Mouse (Mus musculus) ES-E14 (cell line): ENCODE measurements around the gene Ttll5. TPM values are rescaled to one million over a fixed set of nuclear protein-coding genes. Genes with fewer than 3 reads are reported as not detected.

Experiments used
- DNase-seq: peaks from one replicate; pipeline ENCODE4 v3.0.0-alpha.2; 2013; ENCODE audit warnings: low read depth, low spot score
- H3K27ac ChIP-seq: 2 replicates; pipeline ENCODE4 v1.5.1; 2012; ENCODE audit warnings: low read depth, mild to moderate bottlenecking, low read length, moderate library complexity, mixed read lengths; ENCODE audit not compliant: poor library complexity, insufficient read depth, severe bottlenecking
- H3K36me3 ChIP-seq: 2 replicates; pipeline ENCODE4 v1.6.1; 2012; ENCODE audit warnings: mild to moderate bottlenecking, low read length, moderate library complexity, mixed read lengths; ENCODE audit not compliant: control insufficient read depth, poor library complexity, insufficient read depth, severe bottlenecking
- H3K4me1 ChIP-seq, 2 experiments: fragments of 150-350 bp in 1 of 2; sonication (generic) in 1 of 2; 2 replicates each; pipeline ENCODE4 v1.6.1; 2012; ENCODE audit warnings: low read length in 2 of 2, mild to moderate bottlenecking in 1 of 2, mixed read lengths in 1 of 2; ENCODE audit not compliant: control insufficient read depth in 2 of 2, insufficient read depth in 2 of 2, poor library complexity in 1 of 2
- H3K4me3 ChIP-seq, 2 experiments: fragments of 150-350 bp in 1 of 2; sonication (generic) in 1 of 2; 2 replicates each; pipeline ENCODE4 v1.5.1; 2012; ENCODE audit warnings: low read length in 2 of 2, low read depth in 1 of 2, mild to moderate bottlenecking in 1 of 2, mixed read lengths in 1 of 2; ENCODE audit not compliant: insufficient read depth in 1 of 2, poor library complexity in 1 of 2, severe bottlenecking in 1 of 2
- H3K9ac ChIP-seq: 2 replicates; pipeline ENCODE4 v1.6.1; 2012; ENCODE audit warnings: low read depth, mild to moderate bottlenecking, low read length, mixed read lengths; ENCODE audit not compliant: poor library complexity, insufficient read depth, severe bottlenecking
- H3K9me3 ChIP-seq: fragments of 150-350 bp; sonication (generic); 2 replicates; pipeline ENCODE4 v1.6.1; 2012; ENCODE audit warnings: low read depth, mild to moderate bottlenecking, low read length; ENCODE audit not compliant: control insufficient read depth, insufficient read depth
- CHD2 ChIP-seq: IDR thresholded peaks from 2 replicates; pipeline ENCODE4 v1.6.1; 2014; ENCODE audit warnings: mild to moderate bottlenecking, low read depth, low read length, inconsistent platforms
- HCFC1 ChIP-seq: IDR thresholded peaks from 2 replicates; pipeline ENCODE4 v1.6.1; 2012; ENCODE audit warnings: low read length, inconsistent platforms, borderline replicate concordance; ENCODE audit not compliant: insufficient read depth
- MAFK ChIP-seq: IDR thresholded peaks from 2 replicates; pipeline ENCODE4 v1.6.1; 2014; ENCODE audit warnings: mild to moderate bottlenecking, low read depth, low read length, inconsistent platforms; ENCODE audit not compliant: insufficient read depth
- ZC3H11A ChIP-seq: IDR thresholded peaks from 2 replicates; pipeline ENCODE4 v1.6.1; 2012; ENCODE audit warnings: low read depth, mild to moderate bottlenecking, inconsistent platforms, low read length, borderline replicate concordance
- ZNF384 ChIP-seq: IDR thresholded peaks from 2 replicates; pipeline ENCODE4 v1.6.1; 2012; ENCODE audit warnings: low read depth, low read length, inconsistent platforms
- in situ Hi-C, 2 experiments: fragments of 600-800 bp; cut with MboI; formaldehyde crosslinking; loops; one replicate each; pipeline ENCODE4 v1.15.1; 2025; ENCODE audit warnings: low sequenced_read_pairs in 2 of 2, inconsistent platforms in 1 of 2; ENCODE audit not compliant: unreplicated experiment in 2 of 2
- total RNA-seq: library from RNA; depleted of rRNA; stranded (reverse); fragments of 300-350 nt; gene quantifications from 2 replicates; pipeline ENCODE4 v1.2.3, GENCODE M21; 2012

The Ttll5 gene
- total RNA-seq, 1 experiment: 18.6 TPM

GRCm38 (mm10) chr12:86046141-86046540 is 221.7 kb downstream of the Ttll5 start:
- Histone ChIP-seq H3K9me3 (no peaks in the 10 kb centered on the region), H3K4me1 (no peaks in the 10 kb centered on the region), H3K9ac (no peak overlapping the region), H3K4me3 (no peak overlapping the region), H3K36me3 (no peaks in the 10 kb centered on the region), H3K27ac (no peak overlapping the region)
- TF ChIP-seq ZC3H11A (no peak), CHD2 (no peak), HCFC1 (no peak), ZNF384 (no peak), MAFK (no peak)
- DNase-seq: no peak
- in situ Hi-C loops: no loop called here

- Histone ChIP-seq H3K27ac (no peak overlapping the region), H3K9ac (no peak overlapping the region), H3K36me3 (no peaks in the 10 kb centered on the region), H3K9me3 (no peaks in the 10 kb centered on the region), H3K4me1 (no peaks in the 10 kb centered on the region), H3K4me3 (no peak overlapping the region)
- DNase-seq: no peak
- in situ Hi-C loops: no loop called here
- no peak for TF ChIP-seq MAFK
- no peak for TF ChIP-seq ZC3H11A
- no peak for TF ChIP-seq CHD2
- TF ChIP-seq ZNF384: no peak
- no peak for TF ChIP-seq HCFC1
These were observed 222.3 kb downstream of the Ttll5 start for GRCm38 (mm10) chr12:86046776-86047175.

GRCm38 (mm10) chr12:86047376-86047775 is 222.9 kb downstream of the Ttll5 start:
- Histone ChIP-seq H3K4me3 (no peak overlapping the region), H3K36me3 (no peaks in the 10 kb centered on the region), H3K9me3 (no peaks in the 10 kb centered on the region), H3K9ac (no peak overlapping the region), H3K27ac (no peak overlapping the region), H3K4me1 (no peaks in the 10 kb centered on the region)
- DNase-seq: no peak
- TF ChIP-seq CHD2 (no peak), ZC3H11A (no peak), MAFK (no peak), HCFC1 (no peak), ZNF384 (no peak)
- in situ Hi-C loops: no loop called here

GRCm38 (mm10) chr12:86049813-86050212 is 225.4 kb downstream of the Ttll5 start:
- H3K9ac ChIP-seq: no peak overlapping the region
- H3K4me3 ChIP-seq: no peak overlapping the region
- no peak for DNase-seq
- H3K27ac ChIP-seq: no peak overlapping the region
- H3K4me1 ChIP-seq: no peaks in the 10 kb centered on the region
- in situ Hi-C loops: no loop called here
- H3K36me3 ChIP-seq: no peaks in the 10 kb centered on the region
- no peaks in the 10 kb centered on the region for H3K9me3 ChIP-seq
- TF ChIP-seq HCFC1 (no peak), CHD2 (no peak), ZC3H11A (no peak), MAFK (no peak), ZNF384 (no peak)

DNA sequence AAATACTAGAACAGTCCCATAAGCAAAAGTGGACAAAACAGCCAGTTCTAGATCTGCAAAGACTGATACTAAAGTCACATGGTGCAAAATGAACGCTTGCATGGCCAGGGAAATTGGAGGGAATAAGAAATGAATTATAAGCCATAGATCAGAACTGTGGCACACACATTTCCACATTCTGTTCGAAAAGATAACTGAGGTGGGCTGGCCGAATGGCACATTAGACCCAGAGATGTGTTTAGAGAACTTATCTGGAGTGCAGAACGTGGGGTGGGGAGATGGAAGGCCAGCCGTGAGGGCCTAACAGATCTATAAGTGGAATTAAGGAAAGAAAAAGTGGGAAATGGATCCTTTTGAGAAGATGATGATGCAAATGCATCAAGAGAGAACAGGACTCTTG is 227.0 kb downstream of the Ttll5 start:
- in situ Hi-C loops: no loop called here
- no peak for TF ChIP-seq CHD2
- no peak for TF ChIP-seq MAFK
- TF ChIP-seq ZNF384: no peak
- TF ChIP-seq ZC3H11A: no peak
- no peak for TF ChIP-seq HCFC1

More for the DNA sequence above, 227.0 kb downstream of the Ttll5 start:
- H3K4me3 ChIP-seq: no peak overlapping the region
- H3K9me3 ChIP-seq: no peaks in the 10 kb centered on the region
- no peak for DNase-seq
- H3K36me3 ChIP-seq: no peaks in the 10 kb centered on the region
- H3K27ac ChIP-seq: no peak overlapping the region
- no peak overlapping the region for H3K9ac ChIP-seq
- H3K4me1 ChIP-seq: no peaks in the 10 kb centered on the region
